Mouse (Mus musculus) neural tube, embryonic 13.5 days (tissue): ENCODE results near the gene Kcnc3. TPM values are rescaled to one million over a fixed set of nuclear protein-coding genes. Genes with fewer than 3 reads are reported as not detected.

Experiments
- ATAC-seq: fragments of 200-750 bp; cut with Nextera tagmentation; 2 replicates; pipeline ENCODE4 v1.8.0; 2017; ENCODE audit warnings: low read depth, mild to moderate bottlenecking, moderate TSS enrichment, moderate library complexity
- H3K27ac ChIP-seq: fragments of 300-500 bp; sonication (generic); replicated peaks from 2 replicates; pipeline ENCODE4 v1.5.1; 2015; ENCODE audit warnings: moderate library complexity, mild to moderate bottlenecking, inconsistent platforms
- H3K27me3 ChIP-seq: fragments of 300-500 bp; sonication (generic); 2 replicates; pipeline ENCODE4 v1.6.1; 2015; ENCODE audit warnings: mild to moderate bottlenecking, inconsistent platforms
- H3K36me3 ChIP-seq: fragments of 300-500 bp; sonication (generic); 2 replicates; pipeline ENCODE4 v1.6.1; 2015; ENCODE audit warnings: mild to moderate bottlenecking, inconsistent platforms
- H3K4me1 ChIP-seq: fragments of 300-500 bp; sonication (generic); replicated peaks from 2 replicates; pipeline ENCODE4 v1.6.1; 2015; ENCODE audit warnings: inconsistent platforms
- H3K4me2 ChIP-seq: fragments of 300-500 bp; sonication (generic); 2 replicates; pipeline ENCODE4 v1.6.1; 2015; ENCODE audit warnings: inconsistent platforms, mild to moderate bottlenecking, moderate library complexity
- H3K4me3 ChIP-seq: fragments of 300-500 bp; sonication (generic); 2 replicates; pipeline ENCODE4 v1.5.1; 2015; ENCODE audit warnings: mild to moderate bottlenecking, inconsistent platforms
- H3K9ac ChIP-seq: fragments of 300-500 bp; sonication (generic); 2 replicates; pipeline ENCODE4 v1.6.1; 2015; ENCODE audit warnings: moderate library complexity, mild to moderate bottlenecking, inconsistent platforms
- H3K9me3 ChIP-seq: fragments of 300-500 bp; sonication (generic); 2 replicates; pipeline ENCODE4 v1.6.1; 2016; ENCODE audit warnings: inconsistent platforms
- WGBS: fragments of 180-500 bp; shearing (Covaris S2); methylation state at CpG from one replicate; pipeline ENCODE4 v1.1.7; 2015; 5-methylcytosine and 5-hydroxymethylcytosine counted together
- polyA plus RNA-seq: library from polyadenylated mRNA; unstranded; fragments of >200 nt; fragmentation: Nextera tagmentation; extraction: Ambion mirVana; gene quantifications from 2 replicates; pipeline ENCODE4 v1.2.1, GENCODE M21; 2015

The Kcnc3 gene
- polyA plus RNA-seq, 1 experiment from 2014 or later: 4.7 TPM

GRCm38 (mm10) chr7:44572213-44572701, 18.2 kb upstream of the Kcnc3 start, which contains the start of gene Napsa:
Napsa (plus strand) TSS chr7:44572380.
- H3K27me3 ChIP-seq: peaks cover 3% of the 10 kb centered on the region; the same call in 1 of the 2 replicates
- ATAC-seq: no peak
- H3K4me1 ChIP-seq: no peaks in the 10 kb centered on the region
- no peak within 1 kb of the TSS for H3K4me2 ChIP-seq
- H3K36me3 ChIP-seq: no peaks in the 10 kb centered on the region
- no peak within 1 kb of the TSS for H3K4me3 ChIP-seq
- 38% methylated on average over 7 of the region's 7 CpGs for WGBS
- H3K9me3 ChIP-seq: no peaks in the 10 kb centered on the region
- H3K27ac ChIP-seq: no peak within 1 kb of the TSS
- no peak within 1 kb of the TSS for H3K9ac ChIP-seq

- no peaks in the 10 kb centered on the region for H3K36me3 ChIP-seq
- no peaks in the 10 kb centered on the region for H3K27me3 ChIP-seq
- H3K4me3 ChIP-seq: no peak overlapping the region
- H3K9me3 ChIP-seq: no peaks in the 10 kb centered on the region
- ATAC-seq: no peak
- no peak overlapping the region for H3K9ac ChIP-seq
- no peak overlapping the region for H3K4me2 ChIP-seq
- H3K27ac ChIP-seq: no peak overlapping the region
- H3K4me1 ChIP-seq: no peaks in the 10 kb centered on the region
- 82% methylated on average over 5 of the region's 5 CpGs for WGBS
These were observed 17.4 kb upstream of the Kcnc3 start for GRCm38 (mm10) chr7:44572956-44573484.

DNA sequence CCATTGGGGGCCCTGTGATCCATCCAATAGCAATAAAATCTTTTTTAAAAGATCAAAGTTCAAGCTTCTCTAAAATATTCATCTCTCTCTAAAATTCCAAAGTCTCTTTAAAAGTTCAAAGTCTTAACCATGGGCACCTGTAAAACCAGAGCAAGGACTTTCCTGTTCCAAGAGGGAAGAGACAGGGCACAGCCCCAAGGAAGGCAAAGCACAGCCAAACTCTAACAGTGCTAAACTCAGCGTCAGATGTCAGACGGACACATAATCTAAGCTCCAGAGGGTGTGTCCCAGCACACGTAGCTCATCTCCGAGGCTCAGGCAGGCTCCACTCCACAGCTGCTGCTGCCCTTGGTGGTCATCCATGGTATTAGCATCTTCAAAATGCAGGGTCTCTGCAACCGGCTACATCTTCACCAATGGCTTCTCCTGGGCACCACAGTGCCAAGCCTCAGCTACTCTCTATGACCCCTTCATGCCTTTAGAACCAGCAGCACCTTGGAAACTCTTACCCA, 14.1 kb upstream of the Kcnc3 start:
- no peaks in the 10 kb centered on the region for H3K36me3 ChIP-seq
- 0 out of 2 replicates have a peak, but pooled peaks cover 9% of the 10 kb centered on the region for H3K9me3 ChIP-seq
- H3K27ac ChIP-seq: no peak overlapping the region
- ATAC-seq: no peak
- WGBS: 42% methylated on average over 5 of the region's 5 CpGs
- no peaks in the 10 kb centered on the region for H3K27me3 ChIP-seq
- H3K4me3 ChIP-seq: no peak overlapping the region
- no peak overlapping the region for H3K4me2 ChIP-seq
- H3K9ac ChIP-seq: no peak overlapping the region
- no peaks in the 10 kb centered on the region for H3K4me1 ChIP-seq

DNA sequence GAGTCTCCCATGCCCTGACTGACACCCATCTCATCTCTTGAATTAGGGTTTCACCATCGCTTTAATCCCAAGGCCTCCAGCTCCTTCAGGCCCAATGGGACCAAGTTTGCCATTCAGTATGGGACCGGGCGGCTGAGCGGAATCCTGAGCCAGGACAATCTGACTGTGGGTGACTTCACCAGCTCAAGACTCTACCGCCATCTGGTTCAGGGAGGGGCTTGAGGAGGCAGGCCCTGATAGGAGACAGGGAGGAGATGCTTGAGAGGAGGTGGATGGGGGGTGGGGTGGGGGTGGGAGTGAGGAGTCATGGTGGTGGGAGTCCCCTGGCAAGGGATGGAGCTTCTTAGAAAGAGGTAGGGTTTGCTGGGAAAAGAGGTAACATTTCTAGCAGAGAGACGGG, 8.8 kb upstream of the Kcnc3 start:
- Histone ChIP-seq H3K9me3 (0 out of 2 replicates have a peak, but pooled peaks cover 9% of the 10 kb centered on the region), H3K36me3 (no peaks in the 10 kb centered on the region), H3K4me3 (no peak overlapping the region), H3K27me3 (peaks cover 3% of the 10 kb centered on the region; the same call in 1 of the 2 replicates), H3K4me2 (no peak overlapping the region), H3K27ac (no peak overlapping the region), H3K9ac (no peak overlapping the region), H3K4me1 (peaks cover 4% of the 10 kb centered on the region; the same call in 1 of the 2 replicates)
- ATAC-seq: no peak
- 77% methylated on average over 6 of the region's 6 CpGs for WGBS

- peaks cover 11% of the 10 kb centered on the region for H3K27me3 ChIP-seq
- H3K9ac ChIP-seq: no peak overlapping the region
- WGBS: 79% methylated on average over 5 of the region's 5 CpGs
- no peak overlapping the region for H3K4me2 ChIP-seq
- ATAC-seq: no peak
- H3K4me1 ChIP-seq: peaks cover 11% of the 10 kb centered on the region
- 0 out of 2 replicates have a peak, but pooled peaks cover 9% of the 10 kb centered on the region for H3K9me3 ChIP-seq
- no peak overlapping the region for H3K4me3 ChIP-seq
- H3K36me3 ChIP-seq: no peaks in the 10 kb centered on the region
- no peak overlapping the region for H3K27ac ChIP-seq
These were observed 7.8 kb upstream of the Kcnc3 start for GRCm38 (mm10) chr7:44582709-44583108.

DNA sequence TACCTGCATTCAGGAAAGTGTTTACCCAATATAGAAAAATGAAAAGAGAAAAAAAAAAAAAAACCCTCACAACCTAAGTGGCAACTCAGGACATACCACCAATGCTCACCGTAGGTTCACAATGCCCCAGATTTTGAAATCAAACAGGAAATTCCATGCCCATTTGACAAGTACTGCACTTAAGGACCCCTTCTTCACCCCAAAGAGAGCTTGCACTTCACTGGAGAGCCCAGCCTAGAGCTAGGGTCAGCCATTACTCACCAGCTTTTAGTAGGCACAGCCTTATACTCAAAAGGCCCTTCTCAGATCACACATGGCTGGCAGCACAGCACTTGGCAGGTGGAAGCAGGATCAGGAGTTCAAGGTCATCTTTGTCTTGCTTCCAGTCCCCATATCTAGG, 7.3 kb upstream of the Kcnc3 start:
- 85% methylated on average over 1 of the region's 1 CpGs for WGBS
- Histone ChIP-seq H3K4me3 (no peak overlapping the region), H3K27me3 (peaks cover 15% of the 10 kb centered on the region), H3K4me2 (no peak overlapping the region), H3K9me3 (0 out of 2 replicates have a peak, but pooled peaks cover 9% of the 10 kb centered on the region), H3K27ac (no peak overlapping the region), H3K36me3 (no peaks in the 10 kb centered on the region), H3K9ac (no peak overlapping the region), H3K4me1 (peaks cover 16% of the 10 kb centered on the region)
- ATAC-seq: no peak

DNA sequence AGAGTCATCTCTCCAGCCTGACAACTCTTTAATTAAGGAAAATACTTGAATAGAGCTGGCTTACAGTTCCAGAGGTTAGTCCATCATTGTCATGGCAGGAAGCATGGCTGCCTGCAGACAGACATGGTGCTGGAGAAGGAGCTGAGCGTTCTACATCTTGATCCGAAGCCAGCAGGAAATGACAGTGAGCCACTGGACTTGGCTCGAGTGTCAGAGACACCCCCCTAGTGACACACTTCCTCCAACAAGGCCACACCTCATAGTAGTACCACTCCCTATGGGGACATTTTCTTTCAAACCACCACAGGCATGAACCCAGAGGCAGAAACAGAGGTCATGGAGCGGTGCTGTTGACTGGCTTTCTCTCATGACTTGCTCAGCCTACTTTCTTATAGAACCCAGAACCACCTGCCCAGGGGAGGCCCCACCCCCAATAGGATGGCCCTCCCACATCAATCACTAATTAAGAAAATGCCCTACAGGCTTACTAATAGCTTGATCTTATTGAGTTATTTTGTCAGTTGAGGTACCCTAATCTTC, 6.1 kb upstream of the Kcnc3 start:
- H3K36me3 ChIP-seq: no peaks in the 10 kb centered on the region
- WGBS: 86% methylated on average over 4 of the region's 4 CpGs
- peaks cover 20% of the 10 kb centered on the region for H3K27me3 ChIP-seq
- H3K4me3 ChIP-seq: no peak overlapping the region
- ATAC-seq: no peak
- no peak overlapping the region for H3K27ac ChIP-seq
- no peak overlapping the region for H3K4me2 ChIP-seq
- H3K9ac ChIP-seq: no peak overlapping the region
- peaks cover 28% of the 10 kb centered on the region for H3K4me1 ChIP-seq
- H3K9me3 ChIP-seq: no peaks in the 10 kb centered on the region

DNA sequence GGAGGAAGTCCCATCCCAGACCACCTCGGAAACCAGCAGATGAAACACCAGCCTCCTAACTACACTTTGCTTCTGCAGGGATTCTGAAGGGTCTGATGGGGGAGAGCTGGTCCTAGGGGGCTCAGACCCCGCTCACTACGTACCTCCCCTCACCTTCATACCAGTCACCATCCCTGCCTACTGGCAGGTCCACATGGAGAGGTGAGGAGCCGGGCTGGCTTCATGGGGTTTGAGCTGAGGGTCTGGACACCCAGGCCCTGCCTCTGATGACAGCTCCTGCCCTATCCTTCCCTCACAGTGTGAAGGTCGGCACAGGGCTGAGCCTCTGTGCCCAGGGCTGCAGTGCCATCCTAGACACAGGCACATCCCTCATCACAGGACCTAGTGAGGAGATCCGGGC, 5.5 kb upstream of the Kcnc3 start:
- Histone ChIP-seq H3K4me3 (no peak overlapping the region), H3K4me2 (no peak overlapping the region), H3K36me3 (no peaks in the 10 kb centered on the region), H3K4me1 (peaks cover 33% of the 10 kb centered on the region), H3K27me3 (peaks cover 20% of the 10 kb centered on the region), H3K9ac (no peak overlapping the region), H3K9me3 (no peaks in the 10 kb centered on the region), H3K27ac (no peak overlapping the region)
- no peak for ATAC-seq
- 88% methylated on average over 6 of the region's 6 CpGs for WGBS

DNA sequence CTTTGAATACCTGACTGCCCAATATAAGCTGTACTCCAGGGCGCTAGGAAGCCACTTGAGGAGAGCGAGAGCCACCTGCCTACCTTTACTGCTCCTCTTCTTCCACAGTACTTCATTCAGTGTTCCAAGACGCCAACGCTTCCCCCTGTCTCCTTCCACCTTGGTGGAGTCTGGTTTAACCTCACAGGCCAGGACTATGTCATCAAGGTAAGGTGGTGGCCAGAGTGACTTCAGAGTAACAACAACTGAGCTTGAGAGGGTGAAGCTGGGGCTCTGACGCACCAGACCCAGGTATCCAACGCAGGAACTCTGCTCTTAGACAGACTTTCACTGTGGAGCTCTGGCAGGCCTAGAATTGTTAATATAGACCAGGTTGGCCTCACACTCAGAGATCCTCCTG, 4.9 kb upstream of the Kcnc3 start:
- ATAC-seq: no peak
- no peak overlapping the region for H3K27ac ChIP-seq
- no peak overlapping the region for H3K4me2 ChIP-seq
- no peaks in the 10 kb centered on the region for H3K9me3 ChIP-seq
- H3K4me1 ChIP-seq: peaks cover 37% of the 10 kb centered on the region
- no peak overlapping the region for H3K9ac ChIP-seq
- peaks cover 20% of the 10 kb centered on the region for H3K27me3 ChIP-seq
- no peaks in the 10 kb centered on the region for H3K36me3 ChIP-seq
- H3K4me3 ChIP-seq: no peak overlapping the region
- WGBS: 91% methylated on average over 6 of the region's 6 CpGs

DNA sequence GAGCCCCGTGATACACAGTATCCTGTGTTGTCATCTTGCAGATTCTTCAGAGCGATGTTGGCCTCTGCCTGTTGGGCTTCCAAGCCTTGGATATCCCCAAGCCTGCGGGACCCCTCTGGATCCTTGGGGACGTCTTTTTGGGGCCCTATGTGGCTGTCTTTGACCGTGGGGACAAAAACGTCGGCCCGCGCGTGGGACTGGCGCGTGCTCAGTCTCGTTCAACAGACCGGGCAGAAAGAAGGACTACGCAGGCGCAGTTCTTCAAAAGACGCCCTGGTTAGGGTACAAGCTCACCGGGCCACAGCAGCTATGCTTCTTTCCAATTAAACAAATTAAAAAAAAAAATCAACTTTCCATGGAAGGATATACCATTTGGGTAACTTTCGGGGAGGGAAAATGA, 3.9 kb upstream of the Kcnc3 start:
- H3K9me3 ChIP-seq: no peaks in the 10 kb centered on the region
- peak overlapping the region; percentile 64 for H3K4me3 ChIP-seq
- 8% methylated on average over 19 of the region's 19 CpGs for WGBS
- H3K36me3 ChIP-seq: no peaks in the 10 kb centered on the region
- peaks cover 23% of the 10 kb centered on the region for H3K27me3 ChIP-seq
- no peak for ATAC-seq
- H3K9ac ChIP-seq: peak overlapping the region; percentile 71
- peak overlapping the region; percentile 92 for H3K4me2 ChIP-seq
- H3K4me1 ChIP-seq: peaks cover 44% of the 10 kb centered on the region
- peak overlapping the region; percentile 71 for H3K27ac ChIP-seq

DNA sequence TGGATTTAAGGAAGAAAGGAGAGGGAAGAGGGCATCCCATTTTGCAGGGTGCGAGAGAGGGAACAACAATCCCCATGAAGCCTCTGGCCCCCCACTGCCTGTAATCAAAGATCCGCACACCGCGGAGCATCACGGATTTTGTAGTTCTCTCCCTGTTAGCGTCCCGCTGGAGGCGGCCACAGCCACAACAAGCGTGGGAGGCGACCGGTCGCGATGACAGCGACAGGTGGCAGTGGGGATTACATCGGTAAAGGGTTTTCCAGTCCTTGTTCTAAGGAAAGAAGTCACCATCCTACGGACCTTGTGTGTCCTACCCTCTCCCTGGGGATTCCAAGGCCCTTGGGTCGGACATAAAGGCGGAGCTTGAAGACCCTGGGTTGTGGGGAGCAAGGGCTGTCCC, 3.5 kb upstream of the Kcnc3 start:
- no peaks in the 10 kb centered on the region for H3K9me3 ChIP-seq
- peak overlapping the region; percentile 64 for H3K4me3 ChIP-seq
- peaks cover 27% of the 10 kb centered on the region for H3K27me3 ChIP-seq
- peak; percentile 15; the same call in 1 of the 2 replicates for ATAC-seq
- peaks cover 48% of the 10 kb centered on the region for H3K4me1 ChIP-seq
- H3K4me2 ChIP-seq: peak overlapping the region; percentile 92
- under 1% methylated on average over 18 of the region's 18 CpGs for WGBS
- H3K27ac ChIP-seq: 0 out of 2 replicates have a peak overlapping the region, but pooled peaks have one; percentile 71
- H3K36me3 ChIP-seq: no peaks in the 10 kb centered on the region
- peak overlapping the region; percentile 71 for H3K9ac ChIP-seq

GRCm38 (mm10) chr7:44587676-44588075, 2.8 kb upstream of the Kcnc3 start:
- Histone ChIP-seq H3K4me3 (peak overlapping the region; percentile 64), H3K4me2 (peak overlapping the region; percentile 92), H3K9me3 (no peaks in the 10 kb centered on the region), H3K4me1 (peaks cover 56% of the 10 kb centered on the region), H3K27me3 (peaks cover 34% of the 10 kb centered on the region), H3K9ac (peak overlapping the region; percentile 71), H3K36me3 (no peaks in the 10 kb centered on the region), H3K27ac (no peak overlapping the region)
- no peak for ATAC-seq
- 34% methylated on average over 6 of the region's 6 CpGs for WGBS
